Mouse (Mus musculus) limb, embryonic 13.5 days (tissue): Measurements from ENCODE around the gene Ppp1r35. TPM values are rescaled to one million over a fixed set of nuclear protein-coding genes. Genes with fewer than 3 reads are reported as not detected.
"Not testable (repeated sequence)": the region's sequence is repeated elsewhere in the genome, so short reads cannot be mapped to it uniquely, and the experiment has no call there.

Source experiments
- ATAC-seq: fragments of 200-750 bp; cut with Nextera tagmentation; 2 replicates; pipeline ENCODE4 v1.8.0; 2017; ENCODE audit warnings: low read depth, moderate number of reproducible peaks, moderate TSS enrichment; ENCODE audit not compliant: low FRiP score
- H3K27ac ChIP-seq: fragments of 300-500 bp; sonication (generic); 2 replicates; pipeline ENCODE4 v1.5.1; 2015; ENCODE audit warnings: inconsistent platforms, mild to moderate bottlenecking, moderate library complexity
- H3K27me3 ChIP-seq: fragments of 300-500 bp; sonication (generic); 2 replicates; pipeline ENCODE4 v1.6.1; 2015; ENCODE audit warnings: mild to moderate bottlenecking, inconsistent platforms
- H3K36me3 ChIP-seq: fragments of 300-500 bp; sonication (generic); 2 replicates; pipeline ENCODE4 v1.6.1; 2015; ENCODE audit warnings: inconsistent platforms, mild to moderate bottlenecking, moderate library complexity
- H3K4me1 ChIP-seq: fragments of 300-500 bp; sonication (generic); 2 replicates; pipeline ENCODE4 v1.6.1; 2015; ENCODE audit warnings: inconsistent platforms
- H3K4me2 ChIP-seq: fragments of 300-500 bp; sonication (generic); replicated peaks from 2 replicates; pipeline ENCODE4 v1.6.1; 2015; ENCODE audit warnings: inconsistent platforms, mild to moderate bottlenecking, moderate library complexity
- H3K4me3 ChIP-seq: fragments of 300-500 bp; sonication (generic); 2 replicates; pipeline ENCODE4 v1.5.1; 2015; ENCODE audit warnings: moderate library complexity, mild to moderate bottlenecking, inconsistent platforms
- H3K9ac ChIP-seq: fragments of 300-500 bp; sonication (generic); 2 replicates; pipeline ENCODE4 v1.6.1; 2015; ENCODE audit warnings: mild to moderate bottlenecking, inconsistent platforms
- H3K9me3 ChIP-seq: fragments of 300-500 bp; sonication (generic); 2 replicates; pipeline ENCODE4 v1.6.1; 2016; ENCODE audit warnings: inconsistent platforms
- WGBS: fragments of 180-500 bp; shearing (Covaris S2); methylation state at CpG from one replicate; pipeline ENCODE4 v1.1.7; 2015; 5-methylcytosine and 5-hydroxymethylcytosine counted together
- polyA plus RNA-seq: library from polyadenylated mRNA; unstranded; fragments of >200 nt; fragmentation: Nextera tagmentation; extraction: Ambion mirVana; gene quantifications from 2 replicates; pipeline ENCODE4 v1.2.1, GENCODE M21; 2015

Gene Ppp1r35
- polyA plus RNA-seq, 1 experiment from 2014 or later: 27.2 TPM

DNA sequence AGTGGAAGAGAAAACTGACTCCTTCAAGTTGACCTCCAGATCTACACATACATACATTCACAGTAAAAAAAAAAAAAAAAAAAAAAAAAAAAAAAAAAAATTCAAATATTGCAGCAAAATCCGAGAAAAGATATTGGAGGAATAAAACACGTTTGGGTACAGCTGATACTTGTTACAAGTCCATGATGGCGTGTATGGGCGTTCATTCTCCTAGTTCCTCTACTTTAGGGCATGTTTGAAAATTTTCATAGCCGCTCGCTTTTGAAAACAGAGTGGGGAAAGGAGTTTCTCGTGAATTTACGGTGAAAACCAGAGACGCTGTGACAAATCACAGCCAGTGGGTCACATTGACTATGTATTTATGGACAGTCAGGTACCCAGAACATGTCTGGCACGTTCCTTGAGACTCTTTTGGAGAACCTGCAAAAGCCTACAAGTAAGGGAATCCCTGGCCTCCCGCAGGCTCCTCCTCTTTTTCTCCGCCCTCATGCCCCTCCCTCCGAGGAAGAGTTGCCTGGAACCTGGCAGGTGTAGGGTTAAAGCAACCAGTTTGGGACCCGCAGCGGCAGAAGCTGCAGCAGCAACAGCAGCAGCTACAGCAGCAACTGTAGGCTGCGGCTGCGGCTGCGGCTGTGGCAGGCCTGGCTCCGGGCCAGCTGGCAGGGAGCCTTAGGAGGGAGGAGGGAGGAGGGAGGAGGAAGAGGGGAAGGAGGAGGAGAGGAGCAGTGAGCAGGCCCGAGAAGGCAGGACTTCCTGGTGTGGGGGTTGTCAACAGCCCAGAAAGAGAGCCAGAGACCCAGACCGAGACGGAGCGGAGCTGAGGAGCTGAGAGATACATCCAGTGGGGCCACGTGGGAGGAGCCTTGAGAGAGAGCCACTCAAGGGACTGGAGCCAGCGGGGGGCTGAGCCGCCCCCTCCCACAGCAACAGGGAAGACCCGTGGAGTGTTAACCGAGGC, 33.2 kb upstream of the Ppp1r35 start, which contains the start of gene Tsc22d4:
Gene Tsc22d4 (plus strand): TSS at position 517 of the 958 bp plus-strand sequence.
- ATAC-seq: peak; percentile 87
- Histone ChIP-seq H3K27me3 (no peaks in the 10 kb centered on the region), H3K4me1 (peaks cover 37% of the 10 kb centered on the region), H3K9ac (peak within 1 kb of the TSS; percentile 90), H3K4me2 (peak within 1 kb of the TSS; percentile 99), H3K36me3 (peaks cover 7% of the 10 kb centered on the region), H3K27ac (peak within 1 kb of the TSS; percentile 97), H3K4me3 (peak within 1 kb of the TSS; percentile 83), H3K9me3 (no peaks in the 10 kb centered on the region)
- 3% methylated on average over 28 of the region's 28 CpGs for WGBS

DNA sequence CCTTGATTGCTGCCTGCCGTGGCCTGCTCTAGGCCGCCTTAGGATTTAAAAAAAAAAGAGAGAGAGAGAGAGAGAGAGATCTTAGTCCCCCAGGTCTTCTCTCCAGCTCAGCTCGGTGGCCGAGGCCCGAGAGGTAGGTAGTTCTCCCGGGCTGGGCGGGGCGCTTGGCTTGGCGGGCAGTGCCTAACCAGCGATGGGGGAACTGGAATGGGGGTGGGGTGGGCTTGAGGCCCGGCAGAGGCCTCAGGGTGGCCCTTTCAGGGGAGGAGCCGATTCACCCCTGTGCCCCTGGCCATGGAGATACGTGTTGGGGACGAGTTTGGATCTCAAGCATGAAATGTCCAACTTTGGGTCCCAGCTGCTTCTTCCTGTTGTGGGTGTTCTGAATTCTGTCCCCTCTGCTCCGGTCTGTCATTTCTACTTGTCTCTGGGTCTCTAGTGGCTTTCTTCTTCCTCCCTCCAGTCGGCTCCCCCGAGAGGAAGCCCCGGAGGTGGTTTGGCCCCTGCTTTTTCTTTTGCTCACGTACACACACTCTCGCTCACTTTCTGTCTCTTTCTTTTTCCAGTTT, 32.3 kb upstream of the Ppp1r35 start:
- WGBS: under 1% methylated on average over 20 of the region's 20 CpGs
- H3K27ac ChIP-seq: peak overlapping the region; percentile 97
- no peaks in the 10 kb centered on the region for H3K9me3 ChIP-seq
- H3K27me3 ChIP-seq: no peaks in the 10 kb centered on the region
- H3K4me1 ChIP-seq: peaks cover 37% of the 10 kb centered on the region
- ATAC-seq: 0 out of 2 replicates have a peak, but pooled peaks have one; percentile 4
- peak overlapping the region; percentile 90 for H3K9ac ChIP-seq
- peak overlapping the region; percentile 99 for H3K4me2 ChIP-seq
- peak overlapping the region; percentile 83 for H3K4me3 ChIP-seq
- peaks cover 15% of the 10 kb centered on the region for H3K36me3 ChIP-seq

DNA sequence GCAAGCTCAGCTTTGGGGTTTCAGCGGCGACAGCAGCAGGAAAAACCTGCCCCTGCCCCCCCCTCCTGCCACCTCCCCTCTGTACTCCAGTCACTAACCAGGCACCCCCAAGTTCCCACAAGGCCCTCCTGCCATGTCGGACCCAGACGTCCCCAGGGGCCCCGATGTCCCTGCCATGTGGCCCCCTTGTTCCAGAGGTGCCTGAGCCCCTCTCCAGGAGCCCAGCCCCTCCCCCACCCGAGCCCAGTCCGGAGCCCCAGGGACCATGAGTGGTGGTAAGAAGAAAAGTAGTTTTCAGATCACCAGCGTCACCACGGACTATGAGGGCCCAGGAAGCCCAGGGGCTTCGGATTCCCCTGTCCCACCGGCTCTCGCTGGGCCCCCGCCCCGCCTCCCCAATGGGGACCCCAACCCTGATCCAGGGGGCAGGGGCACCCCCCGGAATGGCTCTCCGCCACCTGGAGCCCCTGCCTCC, 31.8 kb upstream of the Ppp1r35 start:
- 2% methylated on average over 16 of the region's 16 CpGs for WGBS
- no peak for ATAC-seq
- H3K4me2 ChIP-seq: peak overlapping the region; percentile 99
- H3K4me1 ChIP-seq: peaks cover 32% of the 10 kb centered on the region
- H3K27me3 ChIP-seq: no peaks in the 10 kb centered on the region
- H3K9ac ChIP-seq: peak overlapping the region; percentile 90
- no peaks in the 10 kb centered on the region for H3K9me3 ChIP-seq
- H3K4me3 ChIP-seq: peak overlapping the region; percentile 83
- peak overlapping the region; percentile 97 for H3K27ac ChIP-seq
- H3K36me3 ChIP-seq: peaks cover 20% of the 10 kb centered on the region

DNA sequence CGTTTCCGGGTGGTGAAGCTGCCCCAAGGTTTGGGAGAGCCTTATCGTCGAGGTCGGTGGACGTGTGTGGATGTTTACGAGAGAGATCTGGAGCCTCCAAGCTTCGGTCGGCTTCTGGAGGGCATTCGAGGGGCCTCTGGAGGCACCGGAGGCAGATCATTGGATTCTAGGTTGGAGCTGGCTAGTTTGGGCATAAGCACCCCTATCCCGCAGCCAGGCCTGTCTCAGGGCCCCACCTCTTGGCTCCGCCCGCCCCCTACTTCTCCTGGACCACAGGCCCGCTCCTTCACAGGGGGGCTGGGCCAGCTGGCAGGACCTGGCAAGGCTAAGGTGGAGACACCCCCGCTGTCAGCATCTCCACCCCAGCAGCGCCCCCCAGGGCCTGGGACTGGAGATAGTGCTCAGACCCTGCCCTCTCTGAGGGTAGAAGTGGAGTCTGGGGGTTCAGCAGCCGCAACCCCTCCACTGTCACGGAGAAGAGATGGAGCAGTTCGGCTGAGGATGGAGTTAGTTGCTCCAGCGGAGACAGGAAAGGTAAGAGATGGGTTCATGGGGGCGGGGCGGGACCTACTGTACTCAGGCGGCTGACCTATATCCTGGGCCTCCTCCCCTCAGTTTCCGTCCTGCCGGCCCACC, 31.2 kb upstream of the Ppp1r35 start:
- Histone ChIP-seq H3K4me3 (peak overlapping the region; percentile 83), H3K9ac (peak overlapping the region; percentile 90), H3K27me3 (no peaks in the 10 kb centered on the region), H3K9me3 (no peaks in the 10 kb centered on the region), H3K4me1 (peaks cover 29% of the 10 kb centered on the region), H3K4me2 (peak overlapping the region; percentile 99), H3K27ac (peak overlapping the region; percentile 97), H3K36me3 (peaks cover 26% of the 10 kb centered on the region)
- WGBS: 2% methylated on average over 26 of the region's 26 CpGs
- no peak for ATAC-seq

DNA sequence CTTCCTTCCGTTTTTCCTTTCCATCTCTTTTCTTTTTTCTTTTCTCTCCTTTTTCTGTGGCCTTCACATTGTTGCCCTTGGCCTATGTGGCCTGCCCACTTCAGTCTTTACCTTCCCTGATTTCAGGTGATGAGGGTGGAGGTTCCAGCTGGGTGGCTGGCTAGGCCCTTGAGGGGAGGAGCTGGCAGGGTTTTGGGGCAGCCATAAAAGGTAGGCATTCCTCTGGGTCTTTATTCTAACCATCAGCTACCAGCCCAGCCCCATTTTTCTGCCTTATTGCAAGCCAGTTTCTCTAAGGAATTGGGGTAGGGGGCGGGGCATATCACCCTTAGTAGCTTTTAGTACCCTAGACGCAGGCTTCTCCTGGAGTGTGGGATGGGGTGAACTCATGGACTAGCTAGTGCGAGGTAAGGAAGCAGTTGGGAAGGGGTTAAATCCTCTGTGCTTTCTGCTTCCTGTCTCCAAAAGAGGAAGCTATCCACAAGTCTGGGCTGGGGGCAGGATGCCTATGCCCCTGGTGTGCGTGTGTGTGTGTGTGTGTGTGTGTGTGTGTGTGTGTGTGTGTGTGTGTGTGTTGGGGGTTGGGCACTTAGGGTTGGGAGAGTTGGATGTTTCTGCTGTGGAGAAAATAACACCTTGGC, 30.4 kb upstream of the Ppp1r35 start:
- peak overlapping the region; percentile 97; the same call in 1 of the 2 replicates for H3K27ac ChIP-seq
- peaks cover 33% of the 10 kb centered on the region for H3K36me3 ChIP-seq
- no peaks in the 10 kb centered on the region for H3K9me3 ChIP-seq
- ATAC-seq: no peak
- H3K9ac ChIP-seq: peak overlapping the region; percentile 43
- peaks cover 29% of the 10 kb centered on the region for H3K4me1 ChIP-seq
- H3K4me3 ChIP-seq: peak overlapping the region; percentile 83
- WGBS: 24% methylated on average over 5 of the region's 5 CpGs
- H3K4me2 ChIP-seq: peak overlapping the region; percentile 99
- H3K27me3 ChIP-seq: no peaks in the 10 kb centered on the region

DNA sequence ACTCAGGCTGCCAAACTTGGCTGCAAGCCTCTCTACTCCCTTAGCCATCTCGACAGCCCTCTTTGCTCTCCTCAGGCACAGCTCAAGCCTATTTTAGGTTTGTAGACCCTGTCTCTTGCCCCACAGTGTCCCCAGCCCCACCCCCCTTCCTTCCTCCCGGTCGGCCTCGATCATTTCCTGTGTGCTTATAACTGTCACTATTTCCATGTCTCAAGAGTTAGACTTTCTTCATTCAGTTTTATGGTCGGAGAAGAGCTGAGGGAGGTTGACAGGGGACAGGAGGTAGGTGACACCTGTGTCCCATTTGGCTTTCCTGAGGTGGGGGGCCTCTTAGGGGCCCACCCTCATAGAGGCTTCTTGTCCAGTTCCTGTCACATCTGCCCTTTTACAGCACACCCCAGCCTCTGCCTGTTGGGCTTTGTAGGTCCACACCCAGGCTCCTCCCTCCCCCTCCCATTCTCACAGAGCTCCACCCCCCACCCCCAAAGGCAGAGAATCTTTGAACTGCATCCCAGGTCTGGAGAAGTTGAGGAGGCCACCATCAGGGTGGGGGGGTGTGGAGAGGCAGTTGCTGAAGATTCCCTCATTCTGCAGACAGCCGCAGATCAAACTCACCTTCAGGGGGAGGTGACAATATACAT, 29.3 kb upstream of the Ppp1r35 start:
- H3K27ac ChIP-seq: no peak overlapping the region; the same call in 1 of the 2 replicates
- H3K4me1 ChIP-seq: peaks cover 29% of the 10 kb centered on the region
- peak overlapping the region; percentile 83 for H3K4me3 ChIP-seq
- no peaks in the 10 kb centered on the region for H3K27me3 ChIP-seq
- peak overlapping the region; percentile 99 for H3K4me2 ChIP-seq
- WGBS: 45% methylated on average over 6 of the region's 6 CpGs
- no peak for ATAC-seq
- H3K36me3 ChIP-seq: peaks cover 43% of the 10 kb centered on the region
- peak overlapping the region; percentile 48; the same call in 1 of the 2 replicates for H3K9ac ChIP-seq
- no peaks in the 10 kb centered on the region for H3K9me3 ChIP-seq

DNA sequence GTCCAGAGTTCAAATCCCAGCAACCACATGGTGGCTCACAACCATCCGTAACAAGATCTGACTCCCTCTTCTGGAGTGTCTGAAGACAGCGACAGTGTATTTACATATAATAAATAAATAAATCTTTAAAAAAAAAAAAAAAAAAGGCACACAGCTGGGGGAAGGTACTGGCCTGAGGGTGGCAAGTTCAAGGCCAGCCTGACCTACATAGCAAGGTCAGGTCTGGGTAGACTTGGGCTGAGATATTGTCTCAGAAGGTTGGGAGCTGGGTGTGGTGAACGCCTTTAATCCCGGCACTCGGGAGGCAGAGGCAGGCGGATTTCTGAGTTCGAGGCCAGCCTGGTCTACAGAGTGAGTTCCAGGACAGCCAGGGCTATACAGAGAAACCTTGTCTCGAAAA, 28.4 kb upstream of the Ppp1r35 start:
- H3K9me3 ChIP-seq, H3K4me2 ChIP-seq, H3K27ac ChIP-seq, H3K27me3 ChIP-seq, ATAC-seq, H3K4me3 ChIP-seq, H3K9ac ChIP-seq: not testable (repeated sequence)
- Histone ChIP-seq H3K4me1 (peaks cover 29% of the 10 kb centered on the region), H3K36me3 (peaks cover 45% of the 10 kb centered on the region)
- 93% methylated on average over 7 of the region's 8 CpGs for WGBS

DNA sequence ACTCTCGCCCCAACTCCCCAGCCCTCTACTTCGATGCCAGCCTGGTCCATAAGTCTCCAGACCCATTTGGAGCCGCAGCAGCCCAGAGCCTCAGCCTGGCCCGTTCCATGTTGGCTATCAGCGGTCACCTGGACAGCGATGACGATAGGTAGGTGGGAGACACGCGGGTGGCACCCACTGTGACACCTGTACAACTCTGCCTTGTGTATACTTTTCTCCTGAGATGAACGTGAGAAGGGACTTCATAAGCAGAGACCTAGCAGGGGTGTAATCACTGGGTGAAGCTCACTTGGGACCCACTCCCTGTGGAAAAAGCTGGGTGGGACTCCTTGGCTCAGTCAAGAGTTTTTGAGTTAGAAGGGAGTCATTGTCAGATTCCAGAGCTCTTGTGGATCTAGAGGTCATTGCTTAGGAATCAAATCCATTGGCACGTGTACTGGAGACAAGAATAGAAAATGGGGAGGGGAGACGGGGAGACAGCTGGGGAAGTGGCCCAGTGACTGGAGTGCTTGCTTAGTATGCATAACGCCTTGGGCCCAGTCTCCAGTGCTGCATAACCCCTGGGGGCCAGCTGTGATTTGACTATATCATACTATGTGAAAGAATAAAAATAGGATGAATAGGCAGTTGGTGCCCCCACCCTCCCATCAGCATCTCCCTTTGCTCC, 27.3 kb upstream of the Ppp1r35 start:
- Histone ChIP-seq H3K4me3 (no peak overlapping the region), H3K9me3 (no peaks in the 10 kb centered on the region), H3K36me3 (peaks cover 56% of the 10 kb centered on the region), H3K4me1 (peaks cover 25% of the 10 kb centered on the region), H3K27ac (no peak overlapping the region), H3K4me2 (no peak overlapping the region), H3K27me3 (no peaks in the 10 kb centered on the region), H3K9ac (no peak overlapping the region)
- no peak for ATAC-seq
- 91% methylated on average over 13 of the region's 13 CpGs for WGBS

DNA sequence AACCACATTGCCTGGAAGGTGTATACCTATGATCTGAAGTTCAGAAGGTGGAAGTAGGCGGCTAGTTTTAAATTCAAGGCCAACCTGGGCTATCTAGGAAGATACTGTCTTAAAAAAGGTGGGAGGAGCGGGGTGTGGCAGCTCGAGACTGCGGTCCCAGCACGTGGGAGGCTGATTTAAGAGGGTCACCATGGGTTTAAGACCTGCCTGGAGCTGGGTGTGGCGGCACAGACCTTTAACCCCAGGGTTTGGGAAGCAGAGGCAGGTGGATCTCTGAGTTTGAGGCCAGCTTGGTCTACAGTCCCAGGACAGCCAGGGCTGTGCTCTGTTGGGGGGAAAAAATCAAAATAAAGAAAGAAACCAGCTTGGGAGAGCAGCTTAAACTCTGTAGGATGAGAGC, 26.7 kb upstream of the Ppp1r35 start:
- no peak for ATAC-seq
- Histone ChIP-seq H3K36me3 (peaks cover 60% of the 10 kb centered on the region), H3K4me1 (peaks cover 25% of the 10 kb centered on the region), H3K4me3 (no peak overlapping the region), H3K4me2 (no peak overlapping the region), H3K27me3 (no peaks in the 10 kb centered on the region), H3K27ac (no peak overlapping the region), H3K9me3 (no peaks in the 10 kb centered on the region), H3K9ac (no peak overlapping the region)
- 88% methylated on average over 6 of the region's 6 CpGs for WGBS

DNA sequence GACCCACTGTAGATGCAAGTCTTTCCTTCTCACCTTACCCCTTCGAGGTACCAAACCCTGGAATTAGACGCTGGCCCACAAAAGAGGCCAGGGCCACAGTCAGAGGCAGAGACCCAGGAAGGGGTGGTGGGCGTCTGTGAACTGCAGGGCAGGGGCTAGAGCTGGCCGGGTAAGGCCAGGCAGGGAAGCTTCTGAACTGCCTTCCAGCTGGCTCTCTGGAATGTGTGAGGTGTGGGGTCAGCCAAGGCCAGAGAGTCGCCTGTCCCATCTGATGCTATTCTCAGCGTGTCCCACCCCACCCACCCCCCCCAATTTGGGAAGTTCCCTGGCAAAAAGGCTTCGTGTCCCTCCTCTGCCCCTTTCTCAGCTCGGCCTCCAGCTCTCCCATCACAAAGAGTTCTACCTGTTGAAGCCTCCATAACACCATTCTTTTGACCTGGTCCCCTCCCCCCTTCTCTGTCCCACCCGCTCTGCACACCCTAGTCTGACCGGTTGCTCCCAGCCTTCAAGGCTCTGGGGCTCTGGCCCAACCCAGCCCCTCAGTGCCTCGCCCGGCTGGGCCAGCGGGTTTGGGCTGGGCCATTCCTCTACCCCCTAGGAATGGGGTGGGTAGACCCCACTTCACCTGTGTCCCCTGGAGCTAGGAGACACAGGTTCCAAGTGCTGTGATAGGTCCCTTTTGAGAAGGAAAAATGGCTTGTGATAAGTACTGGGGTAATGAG, 25.4 kb upstream of the Ppp1r35 start:
- 73% methylated on average over 11 of the region's 13 CpGs for WGBS
- Histone ChIP-seq H3K4me3 (no peak overlapping the region), H3K9me3 (no peaks in the 10 kb centered on the region), H3K9ac (no peak overlapping the region), H3K4me2 (no peak overlapping the region), H3K4me1 (peaks cover 16% of the 10 kb centered on the region), H3K27ac (no peak overlapping the region), H3K36me3 (peaks cover 68% of the 10 kb centered on the region), H3K27me3 (no peaks in the 10 kb centered on the region)
- ATAC-seq: no peak
